Mouse (Mus musculus): ENCODE data around the gene Xrcc3. TPM values are rescaled to one million over a fixed set of nuclear protein-coding genes. Genes with fewer than 3 reads are reported as not detected.

Xrcc3 gene
- polyA plus RNA-seq (2015; fragmentation: Nextera tagmentation; extraction: Ambion mirVana): 4.7 TPM in 2 replicates

GRCm38 (mm10) chr12:111813766-111814617 lies at the start of gene Xrcc3, which contains the start of gene Zfyve21:
Gene Xrcc3, minus strand, starts transcription at chr12:111813873.
Gene Zfyve21, plus strand, starts transcription at chr12:111814170.

GRCm38 (mm10) chr12:111758381-111759175 lies 55.1 kb downstream of the Xrcc3 start, which contains the start of gene Klc1:
Gene Klc1, plus strand, starts transcription at chr12:111758849.

Other genes starting within 250 kb of the Xrcc3 start
- 26.0 and 28.7 TPM in 2 replicates for gene Mark3, start 239.3 kb downstream of the Xrcc3 start, polyA plus RNA-seq (2015; fragmentation: Nextera tagmentation; extraction: Ambion mirVana)
- 58.0 and 73.0 TPM in 2 replicates for gene Ckb, start 141.5 kb downstream of the Xrcc3 start, polyA plus RNA-seq (2015; fragmentation: Nextera tagmentation; extraction: Ambion mirVana)
- 7.6 and 7.9 TPM in 2 replicates for gene Trmt61a, start 135.8 kb downstream of the Xrcc3 start, polyA plus RNA-seq (2015; fragmentation: Nextera tagmentation; extraction: Ambion mirVana)
- gene Bag5, start 100.6 kb downstream of the Xrcc3 start, polyA plus RNA-seq (2015; fragmentation: Nextera tagmentation; extraction: Ambion mirVana): 21.1 and 26.2 TPM in 2 replicates
- gene Apopt1, start 100.6 kb downstream of the Xrcc3 start, polyA plus RNA-seq (2015; fragmentation: Nextera tagmentation; extraction: Ambion mirVana): 32.3 and 38.4 TPM in 2 replicates
- 28.5 and 36.9 TPM in 2 replicates for gene Klc1, start 55.0 kb downstream of the Xrcc3 start, polyA plus RNA-seq (2015; fragmentation: Nextera tagmentation; extraction: Ambion mirVana)
- gene Zfyve21, start 297 bp upstream of the Xrcc3 start, polyA plus RNA-seq (2015; fragmentation: Nextera tagmentation; extraction: Ambion mirVana): 39.6 and 45.0 TPM in 2 replicates
- gene Ppp1r13b, start 94.2 kb upstream of the Xrcc3 start, polyA plus RNA-seq (2015; fragmentation: Nextera tagmentation; extraction: Ambion mirVana): 4.9 and 7.1 TPM in 2 replicates
- gene Atp5mpl, start 153.1 kb upstream of the Xrcc3 start, polyA plus RNA-seq (2015; fragmentation: Nextera tagmentation; extraction: Ambion mirVana): 561 and 610 TPM in 2 replicates
- not detected in 2 replicates for gene Tdrd9, start 157.7 kb upstream of the Xrcc3 start, polyA plus RNA-seq (2015; fragmentation: Nextera tagmentation; extraction: Ambion mirVana)
- gene Rd3l, start 167.4 kb upstream of the Xrcc3 start, polyA plus RNA-seq (2015; fragmentation: Nextera tagmentation; extraction: Ambion mirVana): not detected in 2 replicates